Mouse (Mus musculus) E14TG2a.4 (cell line): ENCODE measurements around the gene Uggt1.

ENCODE experiments used
- CTCF ChIP-seq: conservative IDR thresholded peaks from 2 replicates; pipeline ENCODE4 v1.5.1; 2014; ENCODE audit warnings: low read length
- POU5F1 ChIP-seq: IDR thresholded peaks from 2 replicates; pipeline ENCODE4 v1.6.1; 2014; ENCODE audit warnings: low read length, borderline replicate concordance

- TF ChIP-seq CTCF: no peak
- TF ChIP-seq POU5F1: no peak
These were observed 31.3 kb upstream of the Uggt1 start for GRCm38 (mm10) chr1:36275635-36276389.
